Mouse (Mus musculus) MEL (cell line): ENCODE measurements around the gene Hmcn2. TPM values are rescaled to one million over a fixed set of nuclear protein-coding genes. Genes with fewer than 3 reads are reported as not detected.

Source experiments
- DNase-seq: peaks from one replicate; pipeline ENCODE4 v3.0.0; 2011; ENCODE audit warnings: low read depth, low spot score
- H3K27ac ChIP-seq: 2 replicates; pipeline ENCODE4 v1.5.1; 2012; ENCODE audit warnings: low read depth, mild to moderate bottlenecking, control low read depth, low read length, moderate library complexity; ENCODE audit not compliant: control insufficient read depth
- H3K27me3 ChIP-seq, 2 experiments: fragments of 150-350 bp in 1 of 2; sonication (generic) in 1 of 2; 2 replicates each; pipeline ENCODE4 v1.6.1; 2012; ENCODE audit warnings: low read length in 2 of 2, mild to moderate bottlenecking in 2 of 2, improper control_type of control experiment in 1 of 2, moderate library complexity in 1 of 2; ENCODE audit not compliant: insufficient read depth in 2 of 2, control insufficient read depth in 1 of 2
- H3K36me3 ChIP-seq, 2 experiments: 2 replicates each; pipeline ENCODE4 v1.6.1; 2012 to 2014; ENCODE audit warnings: low read length in 2 of 2, improper control_type of control experiment in 1 of 2, inconsistent platforms in 1 of 2, mild to moderate bottlenecking in 1 of 2; ENCODE audit not compliant: insufficient read depth in 2 of 2, control insufficient read depth in 1 of 2
- H3K4me1 ChIP-seq, 2 experiments: fragments of 150-350 bp in 1 of 2; sonication (generic) in 1 of 2; 2 replicates each; pipeline ENCODE4 v1.6.1; 2012; ENCODE audit warnings: low read length in 2 of 2, improper control_type of control experiment in 1 of 2, mild to moderate bottlenecking in 1 of 2; ENCODE audit not compliant: insufficient read depth in 2 of 2, control insufficient read depth in 1 of 2
- H3K4me3 ChIP-seq, 2 experiments: fragments of 150-350 bp in 1 of 2; sonication (generic) in 1 of 2; 2 replicates each; pipeline ENCODE4 v1.5.1; 2012; ENCODE audit warnings: low read depth in 2 of 2, low read length in 2 of 2, mild to moderate bottlenecking in 2 of 2, moderate library complexity in 2 of 2, control low read depth in 1 of 2, improper control_type of control experiment in 1 of 2; ENCODE audit not compliant: control insufficient read depth in 1 of 2, insufficient read depth in 1 of 2
- H3K79me2 ChIP-seq: 2 replicates; pipeline ENCODE4 v1.6.1; 2012; ENCODE audit warnings: mild to moderate bottlenecking, low read length, moderate library complexity; ENCODE audit not compliant: control insufficient read depth, poor library complexity, insufficient read depth
- H3K9ac ChIP-seq: 2 replicates; pipeline ENCODE4 v1.6.1; 2012; ENCODE audit warnings: low read depth, mild to moderate bottlenecking, control low read depth, low read length, moderate library complexity; ENCODE audit not compliant: control insufficient read depth, poor library complexity, severe bottlenecking
- H3K9me3 ChIP-seq: fragments of 150-350 bp; sonication (generic); replicated peaks from 2 replicates; pipeline ENCODE4 v1.6.1; 2012; ENCODE audit warnings: mild to moderate bottlenecking, low read length, improper control_type of control experiment, moderate library complexity; ENCODE audit not compliant: insufficient read depth
- CHD2 ChIP-seq: IDR thresholded peaks from 2 replicates; pipeline ENCODE4 v1.6.1; 2011; ENCODE audit warnings: low read length, improper control_type of control experiment
- GABPA ChIP-seq: IDR thresholded peaks from 2 replicates; pipeline ENCODE4 v1.6.1; 2012; ENCODE audit warnings: low read depth, mild to moderate bottlenecking, inconsistent platforms, low read length, improper control_type of control experiment, moderate library complexity
- GATA1 ChIP-seq: IDR thresholded peaks from 2 replicates; pipeline ENCODE4 v1.6.1; 2011; ENCODE audit warnings: low read depth, low read length, improper control_type of control experiment
- HCFC1 ChIP-seq: IDR thresholded peaks from 2 replicates; pipeline ENCODE4 v1.6.1; 2012; ENCODE audit warnings: low read depth, mild to moderate bottlenecking, inconsistent platforms, low read length, improper control_type of control experiment, moderate library complexity
- JUND ChIP-seq: IDR thresholded peaks from 2 replicates; pipeline ENCODE4 v1.6.1; 2011; ENCODE audit warnings: low read depth, mild to moderate bottlenecking, improper control_type of control experiment, low read length
- KAT2A ChIP-seq: conservative IDR thresholded peaks from 2 replicates; pipeline ENCODE4 v1.6.1; 2012; ENCODE audit warnings: low read depth, low read length, improper control_type of control experiment, inconsistent platforms
- MXI1 ChIP-seq: IDR thresholded peaks from 2 replicates; pipeline ENCODE4 v1.6.1; 2011; ENCODE audit warnings: mild to moderate bottlenecking, low read depth, low read length, improper control_type of control experiment
- MYB ChIP-seq: IDR thresholded peaks from 2 replicates; pipeline ENCODE4 v1.6.1; 2011; ENCODE audit warnings: mild to moderate bottlenecking, low read depth, low read length, improper control_type of control experiment
- MYC ChIP-seq: IDR thresholded peaks from 2 replicates; pipeline ENCODE4 v1.6.1; 2011; ENCODE audit warnings: low read depth, mild to moderate bottlenecking, low read length, improper control_type of control experiment, moderate library complexity
- NRF1 ChIP-seq: IDR thresholded peaks from 2 replicates; pipeline ENCODE4 v1.6.1; 2014; ENCODE audit warnings: low read depth, mild to moderate bottlenecking, inconsistent platforms, low read length, improper control_type of control experiment, moderate library complexity; ENCODE audit not compliant: poor library complexity, insufficient read depth, severe bottlenecking
- POLR2AphosphoS2 ChIP-seq: IDR thresholded peaks from 2 replicates; pipeline ENCODE4 v1.6.1; 2011; ENCODE audit warnings: low read length, improper control_type of control experiment
- POLR2AphosphoS5 ChIP-seq: IDR thresholded peaks from 2 replicates; pipeline ENCODE4 v1.6.1; 2012; ENCODE audit warnings: low read depth, borderline replicate concordance, mild to moderate bottlenecking, inconsistent platforms, low read length, moderate library complexity, mixed read lengths
- RAD21 ChIP-seq: IDR thresholded peaks from 2 replicates; pipeline ENCODE4 v1.6.1; 2011; ENCODE audit warnings: mild to moderate bottlenecking, low read depth, low read length, improper control_type of control experiment
- SIN3A ChIP-seq: IDR thresholded peaks from 2 replicates; pipeline ENCODE4 v1.6.1; 2012; ENCODE audit warnings: low read length, improper control_type of control experiment, inconsistent platforms
- TBP ChIP-seq: IDR thresholded peaks from 2 replicates; pipeline ENCODE4 v1.8.0; 2011; ENCODE audit warnings: low read depth, low read length, improper control_type of control experiment
- USF2 ChIP-seq, 2 experiments: IDR thresholded peaks; 2 replicates each; pipeline ENCODE4 v1.6.1; 2011 to 2012; ENCODE audit warnings: improper control_type of control experiment in 2 of 2, low read length in 2 of 2, borderline replicate concordance in 1 of 2, inconsistent platforms in 1 of 2, low read depth in 1 of 2, mild to moderate bottlenecking in 1 of 2; ENCODE audit not compliant: insufficient read depth in 1 of 2
- polyA plus RNA-seq, 2 experiments: library from polyadenylated mRNA; stranded (reverse) in 1 of 2; unstranded in 1 of 2; fragments of >175 nt in 1 of 2; fragments of >200 nt in 1 of 2; gene quantifications; 2 replicates each; pipeline versions ENCODE4 v1.2.1 to v1.2.4; 2012; ENCODE audit warnings: low replicate concordance in 2 of 2, low read depth in 1 of 2; ENCODE audit not compliant: insufficient read length in 2 of 2, insufficient read depth in 1 of 2, missing spikeins in 1 of 2
- total RNA-seq: library from RNA; depleted of rRNA; stranded (reverse); fragments of 300-350 nt; gene quantifications from 2 replicates; pipeline ENCODE4 v1.2.3, GENCODE M21; 2012

The Hmcn2 gene
- total and polyA plus RNA-seq, 3 experiments: 0.18 TPM; not detected in 2

- TF ChIP-seq POLR2AphosphoS5: peak; percentile 74; the same call in 1 of the 2 replicates
- TF ChIP-seq HCFC1: no peak
- TF ChIP-seq NRF1: no peak
- TF ChIP-seq RAD21: no peak
- TF ChIP-seq JUND: no peak
- TF ChIP-seq, all 39 proteins: peak for 1
- H3K4me1 ChIP-seq: peaks cover 6 to 17% of the 10 kb centered on the region in 2 experiments
Observed at GRCm38 (mm10) chr2:31449902-31450301, 135.7 kb downstream of the Hmcn2 start.

DNA sequence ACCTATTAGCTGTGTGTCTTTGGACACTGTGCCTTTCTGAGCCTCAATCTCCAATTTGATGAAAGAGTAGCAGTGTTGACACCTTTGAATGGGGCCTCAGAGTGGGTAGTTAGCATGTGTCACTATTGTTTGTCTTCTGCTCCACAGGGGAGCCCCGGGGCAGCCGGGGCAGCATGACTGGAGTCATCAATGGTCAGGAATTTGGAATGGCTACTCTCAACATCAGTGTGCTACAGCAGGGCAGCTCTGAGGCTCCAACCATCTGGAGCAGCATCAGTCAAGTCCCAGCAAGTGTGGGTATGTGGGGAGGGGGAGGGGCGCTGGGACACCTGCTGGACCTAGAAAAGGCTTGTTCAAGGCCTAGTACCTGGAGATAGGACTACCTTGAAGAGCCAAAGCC is 136.4 kb downstream of the Hmcn2 start:
- H3K9me3 ChIP-seq: no peaks in the 10 kb centered on the region
- no peak overlapping the region for H3K9ac ChIP-seq
- no peaks in the 10 kb centered on the region for H3K79me2 ChIP-seq
- TF ChIP-seq KAT2A (no peak), GABPA (no peak), MXI1 (no peak), USF2 (IDR thresholded peaks at IDR 0.05; ENCODE audit: borderline replicate concordance in 1 of 2, insufficient read depth in 1 of 2, low read depth in 1 of 2, low read length in 2 of 2) (no peak), POLR2AphosphoS2 (no peak), MYB (no peak), RAD21 (no peak), GATA1 (no peak), TBP (no peak), SIN3A (no peak), POLR2AphosphoS5 (no peak), CHD2 (no peak), MYC (no peak)
- no peak overlapping the region for H3K4me3 ChIP-seq
- peaks cover 6 to 17% of the 10 kb centered on the region in 2 experiments for H3K4me1 ChIP-seq
- no peak overlapping the region for H3K27ac ChIP-seq
- peaks cover 0 to 6% of the 10 kb centered on the region in 2 experiments; a peak in 1 of 4 replicates for H3K36me3 ChIP-seq
- no peak for DNase-seq
- H3K27me3 ChIP-seq: no peaks in the 10 kb centered on the region

More at GRCm38 (mm10) chr2:31449902-31450301, 135.7 kb downstream of the Hmcn2 start:
- H3K9ac ChIP-seq: no peak overlapping the region
- no peaks in the 10 kb centered on the region for H3K27me3 ChIP-seq
- peaks cover 0 to 6% of the 10 kb centered on the region in 2 experiments; a peak in 1 of 4 replicates for H3K36me3 ChIP-seq
- DNase-seq: no peak
- no peaks in the 10 kb centered on the region for H3K9me3 ChIP-seq
- no peak overlapping the region for H3K4me3 ChIP-seq
- H3K27ac ChIP-seq: no peak overlapping the region
- no peaks in the 10 kb centered on the region for H3K79me2 ChIP-seq
